Mouse (Mus musculus): Measurements from ENCODE around the gene Smpd1. TPM values are rescaled to one million over a fixed set of nuclear protein-coding genes. Genes with fewer than 3 reads are reported as not detected.

Gene Smpd1
- polyA plus RNA-seq, 1 experiment from 2014 or later = 47.8 TPM

DNA sequence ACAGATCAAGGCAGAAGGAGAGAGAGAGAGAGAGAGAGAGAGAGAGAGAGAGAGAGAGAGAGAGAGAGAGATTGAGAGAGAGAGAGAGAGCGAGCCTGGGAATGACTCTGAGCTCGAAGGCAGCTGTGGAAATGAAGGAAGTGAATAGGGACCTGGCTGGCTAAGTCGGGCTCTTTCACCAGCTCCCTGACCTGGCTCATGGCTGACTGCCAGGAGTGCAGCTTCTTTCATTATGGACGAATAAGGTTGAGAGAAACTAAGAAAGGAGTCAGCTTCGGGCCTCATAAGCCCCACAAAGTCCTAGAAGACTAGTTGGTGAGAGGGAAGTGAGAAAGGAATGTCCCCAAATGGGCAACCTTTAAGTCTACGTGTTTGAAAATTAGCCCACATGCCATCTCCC is 34.0 kb upstream of the Smpd1 start:
- Histone ChIP-seq H3K36me3 (ENCODE audit: control insufficient read depth, insufficient read depth, low read length) (no peaks in the 10 kb centered on the region), H3K27me3 (ENCODE audit: control insufficient read depth, insufficient read depth, low read depth, low read length) (no peaks in the 10 kb centered on the region), H3K4me2 (ENCODE audit: low read depth, low read length) (no peak overlapping the region), H3K27ac (ENCODE audit: low read length) (no peak overlapping the region), H3K9me3 (ENCODE audit: control insufficient read depth, low read length) (no peaks in the 10 kb centered on the region), H3K4me1 (replicated peaks; ENCODE audit: control insufficient read depth, insufficient read depth, low read length) (no peaks in the 10 kb centered on the region), H3K4me3 (ENCODE audit: low read length) (no peak overlapping the region), H3K9ac (ENCODE audit: low read length) (no peak overlapping the region)
- ATAC-seq (ENCODE audit: low read depth) = no peak
- WGBS = 31% methylated on average over 6 of the region's 6 CpGs

DNA sequence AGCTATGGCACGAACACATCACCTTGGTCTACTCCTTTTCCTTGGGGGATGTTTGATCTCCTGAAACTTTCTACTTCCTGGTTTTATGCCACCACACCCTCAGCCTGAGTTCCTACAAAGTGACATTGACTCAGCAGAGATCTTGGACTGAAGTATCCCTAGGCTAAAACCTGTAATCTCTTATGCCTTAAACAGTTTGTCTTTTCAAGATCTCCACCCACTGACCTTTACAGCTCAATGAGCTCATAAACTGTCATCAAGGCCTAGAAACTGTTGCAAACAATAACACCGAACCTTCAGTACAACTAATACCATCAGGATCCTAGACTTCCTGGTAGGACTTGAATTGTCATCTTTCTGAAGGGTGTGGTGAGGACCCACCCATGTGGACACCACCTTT is 29.9 kb upstream of the Smpd1 start:
- no peak overlapping the region for H3K27ac ChIP-seq (ENCODE audit: low read length)
- no peaks in the 10 kb centered on the region for H3K9me3 ChIP-seq (ENCODE audit: control insufficient read depth, low read length)
- H3K27me3 ChIP-seq (ENCODE audit: control insufficient read depth, insufficient read depth, low read depth, low read length) = no peaks in the 10 kb centered on the region
- H3K4me3 ChIP-seq (ENCODE audit: low read length) = no peak overlapping the region
- no peak overlapping the region for H3K9ac ChIP-seq (ENCODE audit: low read length)
- no peak overlapping the region for H3K4me2 ChIP-seq (ENCODE audit: low read depth, low read length)
- WGBS = 74% methylated on average over 2 of the region's 2 CpGs
- no peaks in the 10 kb centered on the region for H3K36me3 ChIP-seq (ENCODE audit: control insufficient read depth, insufficient read depth, low read length)
- no peak for ATAC-seq (ENCODE audit: low read depth)
- no peaks in the 10 kb centered on the region for H3K4me1 ChIP-seq (replicated peaks; ENCODE audit: control insufficient read depth, insufficient read depth, low read length)

DNA sequence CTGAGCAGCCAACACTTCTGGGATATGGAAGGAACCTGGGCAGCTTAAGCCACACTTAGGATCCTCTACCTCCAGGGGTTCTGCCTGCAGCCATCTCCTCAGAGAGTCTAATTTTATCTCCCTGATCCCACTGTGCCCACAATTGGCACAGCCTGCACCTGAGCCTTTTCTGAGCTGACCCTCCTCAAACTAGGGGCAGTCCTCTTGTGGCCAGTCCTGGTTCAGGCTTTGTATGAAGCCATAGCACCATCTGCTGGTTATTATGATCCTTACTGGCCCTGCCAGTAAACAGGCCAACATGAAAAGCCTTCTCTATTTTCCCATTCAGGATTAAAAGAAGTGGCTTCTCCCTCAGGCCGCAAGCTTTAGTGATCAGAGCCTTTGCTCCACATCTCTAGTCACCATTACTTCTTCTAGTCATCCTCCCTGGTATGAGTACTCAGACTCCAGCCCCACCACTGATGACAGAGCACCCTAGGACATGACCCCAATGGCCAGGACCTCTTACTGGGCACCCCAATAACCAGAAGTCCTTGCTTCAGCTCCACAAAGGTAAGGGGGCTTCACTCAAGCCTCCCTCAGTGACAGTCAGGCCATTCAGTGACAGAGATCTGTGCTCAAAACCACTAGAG is 26.7 kb upstream of the Smpd1 start:
- H3K4me2 ChIP-seq (ENCODE audit: low read depth, low read length) = no peak overlapping the region
- H3K27me3 ChIP-seq (ENCODE audit: control insufficient read depth, insufficient read depth, low read depth, low read length) = no peaks in the 10 kb centered on the region
- H3K36me3 ChIP-seq (ENCODE audit: control insufficient read depth, insufficient read depth, low read length) = no peaks in the 10 kb centered on the region
- no peak overlapping the region for H3K4me3 ChIP-seq (ENCODE audit: low read length)
- no peak overlapping the region for H3K9ac ChIP-seq (ENCODE audit: low read length)
- WGBS = 62% methylated on average over 1 of the region's 1 CpGs
- H3K4me1 ChIP-seq (replicated peaks; ENCODE audit: control insufficient read depth, insufficient read depth, low read length) = no peaks in the 10 kb centered on the region
- H3K9me3 ChIP-seq (ENCODE audit: control insufficient read depth, low read length) = no peaks in the 10 kb centered on the region
- ATAC-seq (ENCODE audit: low read depth) = no peak
- H3K27ac ChIP-seq (ENCODE audit: low read length) = no peak overlapping the region

DNA sequence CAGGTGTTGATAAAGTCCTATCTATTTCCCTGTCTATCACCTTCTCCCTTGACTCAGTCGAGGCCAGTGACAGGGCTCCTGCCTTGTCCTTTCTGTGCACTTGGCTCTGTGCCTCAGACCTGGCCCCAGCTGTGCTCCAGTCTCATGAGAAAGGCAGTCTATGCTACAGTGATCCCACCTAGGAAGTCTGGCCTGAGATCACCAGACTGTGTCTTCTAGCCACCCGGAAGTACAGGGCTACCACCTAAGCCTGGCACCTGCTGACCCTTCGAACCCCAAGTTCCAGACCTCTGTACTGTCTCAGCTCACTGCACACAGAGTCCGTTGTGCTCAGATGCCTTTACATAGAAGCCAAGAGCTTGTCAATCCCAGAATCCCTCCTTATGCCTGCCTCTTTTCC is 26.1 kb upstream of the Smpd1 start:
- H3K9ac ChIP-seq (ENCODE audit: low read length) = no peak overlapping the region
- no peak for ATAC-seq (ENCODE audit: low read depth)
- H3K27ac ChIP-seq (ENCODE audit: low read length) = no peak overlapping the region

DNA sequence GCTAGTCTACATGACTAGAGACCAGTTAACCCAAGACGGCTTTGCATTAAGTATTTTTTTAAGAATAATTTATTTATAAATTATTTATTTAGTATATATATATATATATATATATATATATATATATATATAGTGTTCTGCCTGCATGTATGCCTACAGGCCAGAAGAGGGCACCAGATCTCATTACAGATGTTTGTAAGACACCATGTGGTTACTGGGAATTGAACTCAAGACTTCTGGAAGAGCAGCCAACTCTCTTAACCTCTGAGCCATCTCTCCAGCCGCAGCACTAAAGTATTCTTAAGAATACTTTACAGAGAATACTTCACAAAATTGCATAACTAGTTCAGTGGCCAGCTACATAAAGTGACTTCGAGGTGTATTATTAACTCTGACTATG is 20.0 kb upstream of the Smpd1 start:
- Histone ChIP-seq H3K4me3 (ENCODE audit: low read length) (no peak overlapping the region), H3K4me2 (ENCODE audit: low read depth, low read length) (no peak overlapping the region), H3K9me3 (ENCODE audit: control insufficient read depth, low read length) (no peaks in the 10 kb centered on the region), H3K9ac (ENCODE audit: low read length) (no peak overlapping the region), H3K27me3 (ENCODE audit: control insufficient read depth, insufficient read depth, low read depth, low read length) (no peaks in the 10 kb centered on the region), H3K36me3 (ENCODE audit: control insufficient read depth, insufficient read depth, low read length) (no peaks in the 10 kb centered on the region), H3K4me1 (replicated peaks; ENCODE audit: control insufficient read depth, insufficient read depth, low read length) (no peaks in the 10 kb centered on the region), H3K27ac (ENCODE audit: low read length) (no peak overlapping the region)
- 70% methylated on average over 3 of the region's 3 CpGs for WGBS
- ATAC-seq (ENCODE audit: low read depth) = no peak

More for the DNA sequence above, 26.1 kb upstream of the Smpd1 start:
- H3K4me1 ChIP-seq (replicated peaks; ENCODE audit: control insufficient read depth, insufficient read depth, low read length) = no peaks in the 10 kb centered on the region
- WGBS = 66% methylated on average over 4 of the region's 4 CpGs
- H3K27me3 ChIP-seq (ENCODE audit: control insufficient read depth, insufficient read depth, low read depth, low read length) = no peaks in the 10 kb centered on the region
- no peaks in the 10 kb centered on the region for H3K9me3 ChIP-seq (ENCODE audit: control insufficient read depth, low read length)
- H3K36me3 ChIP-seq (ENCODE audit: control insufficient read depth, insufficient read depth, low read length) = no peaks in the 10 kb centered on the region
- no peak overlapping the region for H3K4me3 ChIP-seq (ENCODE audit: low read length)
- H3K4me2 ChIP-seq (ENCODE audit: low read depth, low read length) = no peak overlapping the region

DNA sequence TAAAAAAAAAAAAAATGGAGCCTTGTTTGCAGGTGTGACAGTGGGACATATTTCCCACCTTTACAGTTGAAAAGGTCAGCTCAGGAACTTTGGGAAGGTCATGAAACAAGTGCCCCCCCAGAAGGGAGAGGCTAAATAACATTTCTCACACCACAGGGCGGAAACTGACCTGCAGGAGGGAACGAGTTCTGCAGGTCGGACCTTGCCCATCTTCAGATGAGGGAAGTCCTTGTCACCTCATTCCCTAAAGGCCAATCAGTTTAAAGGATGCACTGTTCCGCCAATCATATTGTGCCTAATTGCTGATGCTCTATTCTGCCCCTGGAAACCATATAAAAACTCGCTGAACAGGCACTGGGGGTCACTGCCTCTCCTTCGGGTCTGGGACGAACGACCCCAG is 8.2 kb upstream of the Smpd1 start:
- 62% methylated on average over 8 of the region's 8 CpGs for WGBS

DNA sequence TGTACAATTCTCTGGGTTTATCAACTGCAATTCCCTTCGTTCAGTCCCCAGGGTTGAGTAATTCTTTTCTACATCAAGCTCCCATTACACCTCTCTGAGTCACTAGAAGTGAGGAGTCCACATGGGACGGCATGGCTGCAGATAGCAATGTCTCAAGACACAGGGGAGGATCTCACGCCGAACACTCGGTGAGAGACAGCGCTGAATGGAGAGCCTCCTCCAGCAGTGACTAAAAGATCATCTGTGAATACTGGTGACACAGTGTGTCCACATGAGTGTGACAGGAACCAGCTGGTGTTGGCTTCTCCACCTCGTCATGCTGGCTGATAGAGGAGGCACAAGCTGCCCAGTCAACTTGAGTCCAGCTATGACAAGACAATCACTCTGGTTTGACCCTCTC is 6.2 kb upstream of the Smpd1 start:
- Histone ChIP-seq H3K9ac (ENCODE audit: low read length) (no peak overlapping the region), H3K36me3 (ENCODE audit: control insufficient read depth, insufficient read depth, low read length) (no peaks in the 10 kb centered on the region), H3K27me3 (ENCODE audit: control insufficient read depth, insufficient read depth, low read depth, low read length) (no peaks in the 10 kb centered on the region), H3K9me3 (ENCODE audit: control insufficient read depth, low read length) (no peaks in the 10 kb centered on the region), H3K4me2 (ENCODE audit: low read depth, low read length) (no peak overlapping the region), H3K4me3 (ENCODE audit: low read length) (no peak overlapping the region), H3K4me1 (replicated peaks; ENCODE audit: control insufficient read depth, insufficient read depth, low read length) (no peaks in the 10 kb centered on the region), H3K27ac (ENCODE audit: low read length) (no peak overlapping the region)
- peak; percentile 43 for ATAC-seq (ENCODE audit: low read depth)
- WGBS = 51% methylated on average over 7 of the region's 7 CpGs

More for the DNA sequence above, 8.2 kb upstream of the Smpd1 start:
- Histone ChIP-seq H3K36me3 (ENCODE audit: control insufficient read depth, insufficient read depth, low read length) (no peaks in the 10 kb centered on the region), H3K27me3 (ENCODE audit: control insufficient read depth, insufficient read depth, low read depth, low read length) (no peaks in the 10 kb centered on the region), H3K4me1 (replicated peaks; ENCODE audit: control insufficient read depth, insufficient read depth, low read length) (no peaks in the 10 kb centered on the region), H3K27ac (ENCODE audit: low read length) (no peak overlapping the region), H3K4me2 (ENCODE audit: low read depth, low read length) (no peak overlapping the region), H3K9me3 (ENCODE audit: control insufficient read depth, low read length) (no peaks in the 10 kb centered on the region), H3K4me3 (ENCODE audit: low read length) (no peak overlapping the region), H3K9ac (ENCODE audit: low read length) (no peak overlapping the region)
- no peak for ATAC-seq (ENCODE audit: low read depth)

DNA sequence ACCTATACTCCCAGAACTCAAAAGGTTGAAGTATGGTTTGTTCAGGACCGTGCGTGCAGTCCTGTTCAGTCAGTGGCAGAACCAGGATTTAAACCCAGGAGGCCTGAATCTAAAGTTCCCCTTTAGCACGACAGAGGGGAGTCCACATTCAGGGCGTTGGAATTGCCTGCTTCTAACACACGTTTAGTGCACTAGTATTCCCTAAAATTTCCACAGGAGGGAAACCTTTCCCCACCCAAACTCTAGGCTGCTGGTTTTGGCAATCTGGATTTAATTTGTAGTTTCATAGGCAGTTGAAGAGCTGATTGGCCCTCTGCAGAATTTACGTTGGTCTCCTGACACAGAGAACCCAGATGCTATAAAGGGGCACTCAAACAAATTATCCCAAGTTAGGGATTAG is 5.1 kb upstream of the Smpd1 start:
- H3K4me3 ChIP-seq (ENCODE audit: low read length) = no peak overlapping the region
- H3K9ac ChIP-seq (ENCODE audit: low read length) = no peak overlapping the region
- no peak for ATAC-seq (ENCODE audit: low read depth)
- H3K27me3 ChIP-seq (ENCODE audit: control insufficient read depth, insufficient read depth, low read depth, low read length) = no peaks in the 10 kb centered on the region
- no peaks in the 10 kb centered on the region for H3K36me3 ChIP-seq (ENCODE audit: control insufficient read depth, insufficient read depth, low read length)
- peaks cover 3% of the 10 kb centered on the region; the same call in 1 of the 2 replicates for H3K4me1 ChIP-seq (replicated peaks; ENCODE audit: control insufficient read depth, insufficient read depth, low read length)
- H3K9me3 ChIP-seq (ENCODE audit: control insufficient read depth, low read length) = no peaks in the 10 kb centered on the region
- no peak overlapping the region for H3K27ac ChIP-seq (ENCODE audit: low read length)
- WGBS = 34% methylated on average over 6 of the region's 6 CpGs
- H3K4me2 ChIP-seq (ENCODE audit: low read depth, low read length) = no peak overlapping the region

DNA sequence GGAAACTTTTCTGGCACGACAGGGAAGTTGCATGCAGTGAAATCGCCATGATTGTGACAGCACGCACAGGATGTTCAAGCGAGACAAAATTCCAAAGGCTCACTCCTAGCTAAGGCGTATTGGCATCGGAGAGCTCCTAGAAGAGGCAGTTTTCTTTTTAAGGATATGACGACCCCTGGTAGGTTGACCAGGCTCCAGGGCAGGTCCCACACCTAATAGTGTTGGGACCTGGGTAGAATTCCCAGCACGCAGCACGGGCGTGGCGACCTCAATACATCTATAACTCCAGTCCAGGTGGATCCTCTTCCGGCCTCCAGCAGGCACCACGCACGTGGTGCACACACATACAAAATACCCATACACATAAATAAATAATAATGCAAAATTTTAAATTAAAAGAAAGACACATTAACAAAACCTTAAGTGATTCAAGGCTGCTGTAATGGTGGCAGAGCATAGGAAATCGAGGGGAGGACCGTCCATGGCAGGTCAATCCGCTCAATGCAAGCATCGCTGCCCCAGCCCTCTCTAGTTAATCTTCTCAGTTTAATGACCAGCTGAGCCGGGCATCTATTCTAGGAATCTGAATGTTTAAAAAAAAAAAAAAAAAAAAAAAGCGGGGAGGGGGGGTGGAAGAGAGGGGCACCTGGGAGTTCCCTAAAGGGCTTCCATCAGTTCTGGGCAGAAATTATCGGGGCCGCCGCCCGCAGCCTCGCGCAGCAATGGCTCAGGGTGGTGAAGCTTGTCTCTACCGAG is 526 bp upstream of the Smpd1 start:
- Histone ChIP-seq H3K4me1 (replicated peaks; ENCODE audit: control insufficient read depth, insufficient read depth, low read length) (peaks cover 11% of the 10 kb centered on the region; the same call in 1 of the 2 replicates), H3K27me3 (ENCODE audit: control insufficient read depth, insufficient read depth, low read depth, low read length) (no peaks in the 10 kb centered on the region), H3K27ac (ENCODE audit: low read length) (peak overlapping the region; percentile 31; the same call in 1 of the 2 replicates), H3K4me2 (ENCODE audit: low read depth, low read length) (peak overlapping the region; percentile 88), H3K4me3 (ENCODE audit: low read length) (peak overlapping the region; percentile 87), H3K9me3 (ENCODE audit: control insufficient read depth, low read length) (no peaks in the 10 kb centered on the region), H3K36me3 (ENCODE audit: control insufficient read depth, insufficient read depth, low read length) (peaks cover 7% of the 10 kb centered on the region), H3K9ac (ENCODE audit: low read length) (peak overlapping the region; percentile 84)
- ATAC-seq (ENCODE audit: low read depth) = 0 out of 2 replicates have a peak, but pooled peaks have one; percentile 5
- 34% methylated on average over 26 of the region's 27 CpGs for WGBS

Measured in lung, embryonic 16.5 days (tissue).